ENCODE assay signal across 18 mouse cellular contexts in the genomic region with DNA sequence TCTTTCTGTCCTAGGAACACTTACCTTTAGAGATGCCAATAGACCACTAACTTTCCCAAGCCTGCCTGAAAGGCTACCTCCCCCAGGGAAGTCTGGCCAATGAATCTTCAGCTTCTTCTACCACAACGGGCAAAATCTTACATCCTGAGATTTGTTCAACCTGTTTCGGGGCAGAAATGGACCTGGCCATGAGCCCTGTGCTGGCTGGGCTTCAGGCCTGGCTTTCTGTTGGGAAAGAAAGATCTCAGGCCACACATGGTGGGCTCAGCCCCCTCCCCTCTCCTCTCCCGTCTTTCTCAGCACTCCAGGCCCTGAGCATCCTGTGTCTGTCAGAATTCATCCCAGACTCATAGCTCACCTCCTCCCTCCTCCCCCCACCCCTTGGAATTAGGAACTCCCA.
"Had no signal": no experiment of that assay in that cellular context is flagged by ENCODE, and none has a peak within 500 bp of the region (broad histone marks: within the 10 kb centered on the region; RNA-seq: fewer than 3 reads in every experiment).

No protein-coding gene starts in this region.

- H3K4me3 ChIP-seq: midbrain, embryonic 10.5 days; midbrain, embryonic 12.5 days; myocyte; neural tube, embryonic 13.5 days; neural tube, embryonic 15.5 days had no signal

- H3K4me2 ChIP-seq: lung, embryonic 14.5 days; midbrain, embryonic 12.5 days; neural tube, embryonic 13.5 days; neural tube, embryonic 15.5 days had no signal

- H3K27ac ChIP-seq: midbrain, embryonic 10.5 days; neural tube, embryonic 13.5 days; neural tube, embryonic 15.5 days had no signal

- H3K9me3 ChIP-seq: midbrain, embryonic 10.5 days; midbrain, embryonic 12.5 days; neural tube, embryonic 13.5 days; neural tube, embryonic 15.5 days had no signal

- DNase-seq: lung, embryonic 14.5 days; lung, postnatal 10 days; lung, postnatal 4 days; midbrain, embryonic 14.5 days; retina, postnatal 1 day; right cerebral cortex, adult 18-20 months; right cerebral cortex, postnatal 25 days; right cerebral cortex, postnatal 4 days; spleen, adult 18-20 months; thymus, adult 18-20 months; thymus, postnatal 14 days; thymus, postnatal 36 days had no signal

- H3K27me3 ChIP-seq: midbrain, embryonic 12.5 days; neural tube, embryonic 13.5 days; neural tube, embryonic 15.5 days had no signal

- H3K36me3 ChIP-seq: neural tube, embryonic 15.5 days had no signal

- ATAC-seq: midbrain, embryonic 16.5 days had no signal

- H3K9ac ChIP-seq: lung, embryonic 14.5 days; midbrain, embryonic 12.5 days; neural tube, embryonic 13.5 days; neural tube, embryonic 15.5 days had no signal
